Mouse (Mus musculus) G1E (cell line): Measurements from ENCODE around the gene Trim24. TPM values are rescaled to one million over a fixed set of nuclear protein-coding genes. Genes with fewer than 3 reads are reported as not detected.

Experiments used
- ATAC-seq: 2 replicates; pipeline ENCODE4 v1.8.0; 2016; ENCODE audit warnings: mild to moderate bottlenecking; ENCODE audit not compliant: insufficient number of reproducible peaks, poor library complexity, low FRiP score, severe bottlenecking; ENCODE audit errors: extremely low read depth
- DNase-seq: peaks from one replicate; pipeline ENCODE4 v3.0.0; 2012; ENCODE audit warnings: low spot score
- H3K27me3 ChIP-seq: 2 replicates; pipeline ENCODE4 v1.6.1; 2012; ENCODE audit warnings: mild to moderate bottlenecking, low read length, inconsistent platforms; ENCODE audit not compliant: insufficient read depth
- H3K36me3 ChIP-seq: replicated peaks from 2 replicates; pipeline ENCODE3; 2012; ENCODE audit warnings: mild to moderate bottlenecking, inconsistent platforms
- H3K4me1 ChIP-seq: 2 replicates; pipeline ENCODE4 v1.6.1; 2012; ENCODE audit warnings: low read depth, low read length, inconsistent platforms, mixed read lengths; ENCODE audit not compliant: insufficient read depth
- H3K4me3 ChIP-seq: 2 replicates; pipeline ENCODE4 v1.5.1; 2012; ENCODE audit warnings: low read depth, mild to moderate bottlenecking, inconsistent platforms, low read length, moderate library complexity, mixed read lengths
- H3K9me3 ChIP-seq: replicated peaks from 2 replicates; pipeline ENCODE4 v1.6.1; 2012; ENCODE audit warnings: inconsistent platforms
- CTCF ChIP-seq: IDR thresholded peaks from 2 replicates; pipeline ENCODE4 v1.5.1; 2012; ENCODE audit warnings: low read depth, low read length, inconsistent platforms, mixed read lengths
- GATA1 ChIP-seq: IDR thresholded peaks from 2 replicates; pipeline ENCODE4 v1.6.1; 2012; ENCODE audit warnings: borderline replicate concordance, low read length, inconsistent platforms, mixed read lengths
- GATA2 ChIP-seq: IDR thresholded peaks from 2 replicates; pipeline ENCODE4 v1.6.1; 2012; ENCODE audit warnings: low read depth, low read length, inconsistent platforms, borderline replicate concordance
- POLR2AphosphoS5 ChIP-seq: IDR thresholded peaks from 2 replicates; pipeline ENCODE4 v1.6.1; 2012; ENCODE audit warnings: low read depth, low read length, inconsistent platforms; ENCODE audit not compliant: insufficient replicate concordance
- TAL1 ChIP-seq: conservative IDR thresholded peaks from 2 replicates; pipeline ENCODE4 v1.6.1; 2012; ENCODE audit warnings: low read depth, low read length, inconsistent platforms, mixed read lengths
- polyA plus RNA-seq: library from polyadenylated mRNA; stranded (reverse); fragments of >175 nt; gene quantifications from 2 replicates; pipeline ENCODE4 v1.2.3, GENCODE M21; 2012
- total RNA-seq, 2 experiments: library from RNA; stranded (forward) in 1 of 2; stranded (reverse) in 1 of 2; fragments of 200-1000 nt in 1 of 2; fragments of >200 nt in 1 of 2; fragmentation: Nextera tagmentation in 1 of 2; gene quantifications; 2 replicates each; pipeline ENCODE4 v1.2.3; 2014 to 2017

Gene Trim24
- total and polyA plus RNA-seq, 3 experiments: 7.0 to 63.1 (median 25.0) TPM

GRCm38 (mm10) chr6:37880586-37880985 lies 10.0 kb downstream of the Trim24 start:
- Histone ChIP-seq H3K9me3 (peaks cover 16% of the 10 kb centered on the region), H3K27me3 (no peaks in the 10 kb centered on the region), H3K4me1 (no peaks in the 10 kb centered on the region), H3K36me3 (peaks cover 38% of the 10 kb centered on the region), H3K4me3 (no peak overlapping the region)
- DNase-seq: no peak
- no peak for ATAC-seq
- no peak for TF ChIP-seq GATA1
- TF ChIP-seq POLR2AphosphoS5: no peak
- TF ChIP-seq TAL1: no peak

GRCm38 (mm10) chr6:37893586-37893985 lies 23.0 kb downstream of the Trim24 start:
- Histone ChIP-seq H3K9me3 (no peaks in the 10 kb centered on the region), H3K36me3 (peaks cover 5% of the 10 kb centered on the region), H3K4me3 (no peak overlapping the region), H3K27me3 (no peaks in the 10 kb centered on the region), H3K4me1 (peaks cover 3% of the 10 kb centered on the region; the same call in 1 of the 2 replicates)
- TF ChIP-seq GATA2: no peak
- TF ChIP-seq CTCF: no peak
- no peak for TF ChIP-seq GATA1
- TF ChIP-seq TAL1: no peak
- TF ChIP-seq POLR2AphosphoS5: no peak
- DNase-seq: no peak
- ATAC-seq: no peak

GRCm38 (mm10) chr6:37895646-37896435 lies 25.2 kb downstream of the Trim24 start:
- Histone ChIP-seq H3K27me3 (no peaks in the 10 kb centered on the region), H3K36me3 (peaks cover 7% of the 10 kb centered on the region), H3K4me3 (no peak overlapping the region), H3K4me1 (peaks cover 3% of the 10 kb centered on the region; the same call in 1 of the 2 replicates), H3K9me3 (no peaks in the 10 kb centered on the region)
- ATAC-seq (no peak), DNase-seq (peak; percentile 22)
- TF ChIP-seq GATA1 (no peak), CTCF (no peak), POLR2AphosphoS5 (no peak), TAL1 (no peak), GATA2 (no peak)

DNA sequence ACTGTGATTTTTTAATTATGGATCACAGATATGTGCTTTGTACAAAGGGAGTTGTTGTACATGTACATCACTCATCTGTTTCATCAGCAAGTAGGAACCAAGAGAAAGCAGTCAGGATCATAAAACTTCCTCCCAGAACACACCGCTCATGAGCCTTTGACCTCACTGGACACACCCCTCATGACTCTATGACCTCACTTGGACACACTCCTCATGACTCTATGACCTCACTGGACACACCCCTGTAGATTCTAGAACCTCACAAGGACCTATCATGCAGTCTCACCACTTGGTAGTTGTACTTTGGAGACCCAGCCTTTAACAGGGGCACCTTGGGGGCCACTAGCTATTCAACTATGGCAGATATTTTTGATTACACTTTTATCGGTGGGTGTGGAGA lies 29.6 kb downstream of the Trim24 start:
- no peak overlapping the region for H3K4me3 ChIP-seq
- no peaks in the 10 kb centered on the region for H3K27me3 ChIP-seq
- TF ChIP-seq POLR2AphosphoS5 (no peak), TAL1 (no peak), GATA1 (no peak), CTCF (no peak), GATA2 (no peak)
- H3K36me3 ChIP-seq: peaks cover 13% of the 10 kb centered on the region
- no peaks in the 10 kb centered on the region for H3K9me3 ChIP-seq
- DNase-seq: no peak
- no peaks in the 10 kb centered on the region; the same call in 1 of the 2 replicates for H3K4me1 ChIP-seq
- no peak for ATAC-seq

DNA sequence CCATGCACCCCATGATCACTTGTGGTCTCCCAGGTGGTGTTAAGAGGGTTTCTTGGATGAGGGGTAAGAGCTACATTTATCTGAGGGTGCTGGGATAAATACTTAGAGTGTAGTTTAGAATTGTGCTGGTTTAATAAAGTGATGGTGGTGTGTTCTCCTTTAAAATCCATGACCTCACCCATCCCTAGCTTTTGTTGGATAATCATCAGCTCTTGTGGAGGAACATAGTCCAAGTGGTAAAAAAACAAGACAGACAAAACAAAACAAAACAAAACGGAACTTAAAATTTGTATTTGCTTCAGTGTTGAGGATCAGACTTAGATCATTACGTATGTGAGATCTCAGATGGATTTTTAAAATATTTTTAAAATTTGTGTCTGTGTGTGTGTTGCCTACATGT lies 31.2 kb downstream of the Trim24 start:
- TF ChIP-seq TAL1: no peak
- TF ChIP-seq CTCF: no peak
- no peak for TF ChIP-seq POLR2AphosphoS5
- TF ChIP-seq GATA2: no peak
- TF ChIP-seq GATA1: no peak
- DNase-seq (no peak), ATAC-seq (no peak)
- Histone ChIP-seq H3K27me3 (no peaks in the 10 kb centered on the region), H3K4me3 (no peak overlapping the region), H3K9me3 (no peaks in the 10 kb centered on the region), H3K36me3 (peaks cover 28% of the 10 kb centered on the region), H3K4me1 (no peaks in the 10 kb centered on the region)

DNA sequence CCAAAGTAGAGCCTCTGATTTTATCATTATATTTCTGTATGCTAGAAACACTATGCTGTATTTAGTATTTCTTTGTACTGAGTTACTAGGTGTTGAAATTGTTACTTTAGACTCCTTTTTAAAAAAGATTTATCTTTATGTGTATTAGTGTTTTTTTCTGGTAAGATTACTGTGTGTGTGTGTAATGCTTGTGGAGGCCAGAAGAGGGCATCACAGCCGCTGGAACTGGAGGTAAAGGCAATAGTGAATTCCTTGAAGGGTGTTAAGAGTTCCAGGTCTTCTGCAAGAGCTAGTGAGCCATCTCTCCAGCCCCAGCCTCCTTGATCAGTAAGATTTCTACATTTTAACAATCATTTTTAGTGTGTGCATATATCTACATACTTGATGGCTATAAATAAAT lies 33.2 kb downstream of the Trim24 start:
- no peaks in the 10 kb centered on the region for H3K27me3 ChIP-seq
- ATAC-seq: no peak
- no peaks in the 10 kb centered on the region for H3K4me1 ChIP-seq

More for the DNA sequence above, 33.2 kb downstream of the Trim24 start:
- TF ChIP-seq GATA1 (no peak), CTCF (0 out of 2 replicates have a peak, but pooled peaks have one; percentile 5)
- Histone ChIP-seq H3K9me3 (no peaks in the 10 kb centered on the region), H3K36me3 (peaks cover 29% of the 10 kb centered on the region), H3K4me3 (no peak overlapping the region)
- DNase-seq: no peak
